Mouse (Mus musculus) heart, postnatal 14 days (tissue): Measurements from ENCODE around the gene Ptprr. TPM values are rescaled to one million over a fixed set of nuclear protein-coding genes. Genes with fewer than 3 reads are reported as not detected.

ENCODE experiments used
- DNase-seq, 2 experiments: peaks; one replicate each; pipeline ENCODE4 v3.0.0; 2021 to 2022
- intact Hi-C: fragments of 180-260 bp; cut with DNase I; formaldehyde crosslinking; loops from one replicate; pipeline ENCODE4 v1.15.1; 2025
- total RNA-seq, 2 experiments: library from RNA; stranded (reverse); gene quantifications; 2 replicates each; pipeline ENCODE4 v1.2.3; 2021

Ptprr gene
- total RNA-seq, 2 experiments from 2014 or later = 1.9 TPM

GRCm38 (mm10) chr10:116191724-116192123 is 173.7 kb downstream of the Ptprr start:
- intact Hi-C loops = loop anchor here (10.0 kb wide), 2 partner anchors 477 to 653 kb away; no protein-coding TSS in a partner anchor
- DNase-seq = no peak

GRCm38 (mm10) chr10:116192293-116192692 is 174.3 kb downstream of the Ptprr start:
- intact Hi-C loops = loop anchor here (10.0 kb wide), 2 partner anchors 477 to 653 kb away; no protein-coding TSS in a partner anchor
- no peak for DNase-seq

- intact Hi-C loops = loop anchor here (10.0 kb wide), 2 partner anchors 480 to 650 kb away; no protein-coding TSS in a partner anchor
- no peak for DNase-seq
Measured at GRCm38 (mm10) chr10:116194409-116194808, 176.4 kb downstream of the Ptprr start.

- intact Hi-C loops = loop anchor here (2.0 to 10.0 kb wide), 5 partner anchors 112 to 875 kb away; no protein-coding TSS in a partner anchor
- no peak for DNase-seq
Measured at GRCm38 (mm10) chr10:116196596-116197415, 178.8 kb downstream of the Ptprr start.

- DNase-seq = peak in 1 of 2 experiments; percentile 29
Measured at GRCm38 (mm10) chr10:116197416-116197939, 179.5 kb downstream of the Ptprr start.

DNA sequence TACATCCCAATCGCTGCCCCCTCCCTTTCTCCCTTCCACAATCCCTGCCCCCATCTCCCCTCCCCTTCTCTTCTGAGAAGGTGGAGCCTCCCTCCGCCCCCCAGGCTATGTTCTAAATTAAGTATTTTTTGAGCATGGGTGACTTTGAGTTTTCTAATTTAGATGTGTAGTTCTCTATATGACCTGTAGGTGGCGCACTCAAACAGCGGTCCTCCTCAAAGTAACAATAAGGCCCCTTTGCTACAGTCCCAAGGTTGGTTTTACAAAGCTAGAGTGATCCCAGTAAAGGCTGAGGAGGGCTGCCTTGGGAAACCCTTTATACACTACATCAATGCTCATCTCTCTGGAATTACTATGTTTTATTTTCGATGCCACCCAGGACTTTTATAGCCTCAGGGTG is 181.0 kb downstream of the Ptprr start:
- DNase-seq = no peak
- intact Hi-C loops = loop anchor here (5.0 to 10.0 kb wide), 4 partner anchors 484 to 877 kb away; no protein-coding TSS in a partner anchor

More at GRCm38 (mm10) chr10:116197416-116197939, 179.5 kb downstream of the Ptprr start:
- intact Hi-C loops = loop anchor here (2.0 to 10.0 kb wide), 5 partner anchors 113 to 875 kb away; no protein-coding TSS in a partner anchor

DNA sequence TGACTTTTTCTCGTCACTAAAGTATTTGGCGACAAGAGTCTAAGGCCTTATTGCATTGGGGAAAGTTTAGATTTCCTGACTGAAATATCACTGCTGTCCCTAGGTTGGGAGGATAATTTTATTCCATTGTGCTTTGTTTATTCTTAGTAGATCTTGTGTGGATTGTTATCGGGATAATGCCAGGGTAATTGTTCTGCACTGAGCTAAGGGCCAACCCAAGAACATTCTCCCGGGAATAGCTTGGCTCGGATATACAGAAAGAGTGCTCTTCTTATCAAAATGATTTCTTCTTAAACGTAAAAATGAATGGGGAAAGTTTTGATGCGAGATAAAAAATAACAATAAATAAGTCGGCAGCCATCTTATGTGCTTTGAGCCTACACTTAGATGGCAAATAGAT is 183.5 kb downstream of the Ptprr start:
- intact Hi-C loops = loop anchor here (10.0 kb wide), 1 partner anchor 283 kb away; no protein-coding TSS in a partner anchor

GRCm38 (mm10) chr10:116205580-116206358 is 187.8 kb downstream of the Ptprr start:
- intact Hi-C loops = loop anchor here (5.0 to 10.0 kb wide), 2 partner anchors 62 to 279 kb away; no protein-coding TSS in a partner anchor
- peak in 1 of 2 experiments; percentile 29 for DNase-seq

More for the DNA sequence above, 183.5 kb downstream of the Ptprr start:
- DNase-seq = no peak

- intact Hi-C loops = loop anchor here (5.0 to 10.0 kb wide), 2 partner anchors 61 to 278 kb away; no protein-coding TSS in a partner anchor
- DNase-seq = no peak
Measured at GRCm38 (mm10) chr10:116206449-116206848, 188.4 kb downstream of the Ptprr start.

GRCm38 (mm10) chr10:116207987-116208726 is 190.1 kb downstream of the Ptprr start:
- DNase-seq = peak; percentile 63 to 65

DNA sequence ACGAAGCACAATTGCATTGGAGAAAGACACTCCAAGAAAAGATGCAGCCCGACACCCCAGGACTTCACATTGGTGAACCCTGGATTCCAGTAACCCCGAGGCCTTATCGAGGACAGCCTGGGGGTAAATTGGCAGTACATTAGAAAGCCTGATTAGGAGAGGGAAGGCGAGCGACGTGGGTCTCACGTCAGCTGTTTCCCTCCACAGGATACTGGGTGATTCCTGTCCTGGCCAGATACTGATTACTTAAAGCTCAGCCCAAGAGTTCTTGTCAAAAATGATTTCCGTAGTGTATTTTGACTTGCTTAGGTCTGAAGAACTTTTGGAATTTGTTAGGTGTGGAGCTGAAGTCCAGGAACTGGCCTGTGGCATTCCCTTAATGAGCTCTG is 190.7 kb downstream of the Ptprr start:
- peak in 1 of 2 experiments; percentile 30 for DNase-seq
- intact Hi-C loops = loop anchor here (1.0 to 10.0 kb wide), 4 partner anchors 59 to 276 kb away; no protein-coding TSS in a partner anchor

More at GRCm38 (mm10) chr10:116207987-116208726, 190.1 kb downstream of the Ptprr start:
- intact Hi-C loops = loop anchor here (1.0 to 10.0 kb wide), 4 partner anchors 59 to 277 kb away; no protein-coding TSS in a partner anchor

GRCm38 (mm10) chr10:116212127-116212526 is 194.1 kb downstream of the Ptprr start:
- DNase-seq = no peak
- intact Hi-C loops = no loop called here

DNA sequence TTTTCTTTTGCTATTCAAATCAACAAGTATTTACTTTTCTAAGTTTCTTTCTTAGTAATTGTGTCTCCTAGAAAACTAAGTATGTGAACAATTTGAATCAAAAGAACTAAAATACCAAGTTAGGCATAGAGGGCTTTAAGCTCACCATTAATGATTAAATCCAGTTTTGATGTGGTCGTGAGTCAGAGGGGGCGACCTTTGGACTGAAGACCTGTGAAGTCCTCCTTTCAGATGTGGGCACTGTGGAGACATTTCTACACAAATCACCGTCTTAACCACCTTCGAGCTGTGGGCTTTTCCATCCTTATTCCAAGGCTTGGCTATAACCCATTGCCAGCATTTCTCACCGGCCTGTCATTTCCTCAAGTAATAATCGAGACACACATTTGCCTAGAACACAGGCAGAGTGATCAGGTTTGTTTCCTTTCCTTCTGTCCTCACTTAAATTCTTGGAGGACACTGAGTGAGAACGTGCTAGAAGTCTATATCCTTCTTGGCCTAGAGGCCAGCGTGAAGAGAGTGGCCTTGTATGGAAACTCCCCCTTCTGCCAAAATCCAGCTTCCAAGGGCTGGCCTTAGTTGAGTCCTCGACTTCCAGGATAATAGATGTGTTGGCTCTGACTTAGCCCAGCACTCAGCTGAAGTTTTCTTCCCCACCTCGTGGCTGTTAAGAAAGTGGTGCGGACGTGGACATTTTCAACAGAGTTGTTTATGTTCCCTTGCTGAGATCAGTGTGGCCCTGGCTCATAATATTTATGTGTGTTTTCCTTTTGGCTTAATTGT is 202.5 kb downstream of the Ptprr start:
- intact Hi-C loops = no loop called here
- no peak for DNase-seq

GRCm38 (mm10) chr10:116235299-116235698 is 217.3 kb downstream of the Ptprr start:
- no peak for DNase-seq
- intact Hi-C loops = no loop called here

GRCm38 (mm10) chr10:116242200-116242599 is 224.2 kb downstream of the Ptprr start:
- intact Hi-C loops = no loop called here
- peak in 1 of 2 experiments; percentile 6 for DNase-seq

- DNase-seq = peak; percentile 12 to 18
- intact Hi-C loops = no loop called here
Measured at GRCm38 (mm10) chr10:116243373-116243772, 225.4 kb downstream of the Ptprr start.

DNA sequence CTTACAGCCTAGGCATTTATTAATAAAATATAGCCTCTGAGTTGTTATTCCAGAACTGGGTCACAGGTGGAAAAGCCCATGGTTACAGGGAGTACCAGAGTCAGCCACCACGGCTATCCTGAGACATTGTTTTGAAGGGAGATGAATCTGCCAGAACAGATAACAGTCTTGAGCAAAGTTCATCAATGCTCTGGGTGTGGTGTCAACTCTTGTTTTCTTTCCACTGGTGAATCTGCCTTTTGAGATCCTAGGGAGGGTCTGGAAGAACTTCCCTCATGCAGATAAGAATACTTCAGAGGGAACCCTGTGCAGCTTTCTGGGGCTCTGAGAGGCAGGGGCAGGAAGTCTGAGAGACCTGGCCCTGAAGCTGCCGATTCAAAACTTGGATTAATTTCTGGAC is 227.6 kb downstream of the Ptprr start:
- no peak for DNase-seq
- intact Hi-C loops = no loop called here

DNA sequence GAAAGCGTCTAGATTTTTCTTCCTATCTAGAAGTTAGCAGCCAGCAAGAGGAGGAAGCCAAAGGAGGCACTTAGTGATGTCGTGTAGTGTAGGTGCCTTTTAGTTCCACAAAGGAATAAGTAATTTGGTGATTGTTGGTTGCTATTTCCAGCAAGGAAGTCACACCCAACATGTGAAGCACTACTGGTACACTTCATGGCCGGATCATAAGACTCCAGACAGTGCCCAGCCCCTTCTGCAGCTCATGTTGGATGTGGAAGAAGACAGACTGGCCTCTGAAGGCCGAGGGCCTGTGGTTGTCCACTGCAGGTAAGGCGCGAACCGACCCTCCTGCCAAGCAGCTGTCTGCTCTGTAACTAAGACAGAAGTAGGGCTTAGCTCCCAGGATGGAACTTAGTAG is 234.7 kb downstream of the Ptprr start:
- intact Hi-C loops = no loop called here
- DNase-seq = no peak

DNA sequence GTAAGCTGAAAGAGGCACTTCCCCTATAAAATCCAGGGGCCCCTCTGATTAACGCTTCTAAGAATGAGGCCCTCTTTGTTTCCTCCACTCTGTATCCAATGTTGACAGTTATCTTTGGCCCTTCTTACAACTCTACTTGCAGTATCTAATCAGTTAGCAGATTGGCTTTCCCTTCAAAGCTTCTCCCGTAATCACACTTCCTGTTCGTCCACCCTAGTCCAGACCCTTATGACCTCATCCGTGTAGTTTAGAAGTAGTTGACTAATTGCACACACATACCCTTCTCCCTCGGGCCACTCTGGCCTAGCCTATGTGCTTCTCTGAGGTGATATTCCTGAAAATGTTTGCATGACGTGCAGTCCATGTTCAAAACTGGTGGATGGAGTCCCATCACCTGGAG is 236.0 kb downstream of the Ptprr start:
- DNase-seq = no peak
- intact Hi-C loops = no loop called here
